Mouse (Mus musculus): ENCODE data around the gene Olfr586.

Olfr586 gene

DNA sequence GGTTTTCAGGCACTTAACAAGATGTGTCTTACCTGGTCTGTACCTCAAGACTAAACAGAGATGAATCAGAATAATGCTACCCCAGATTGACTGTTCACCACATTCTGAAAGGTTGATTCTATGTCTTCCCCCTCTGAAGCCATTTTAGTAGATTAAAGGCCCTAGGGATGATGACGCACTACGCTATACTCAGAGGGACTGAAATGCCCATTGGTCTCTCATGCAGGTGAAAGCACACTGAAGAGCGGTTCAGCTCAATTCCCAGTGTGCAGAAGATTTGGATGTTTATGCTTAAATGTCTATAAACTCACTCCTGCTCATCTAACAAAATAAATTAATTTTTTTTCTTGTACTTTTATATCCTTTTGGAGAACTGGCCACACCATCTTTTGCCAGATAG, at the start of gene Olfr586:
Gene Olfr586, minus strand, starts transcription at position 101 of the 400 bp plus-strand sequence.
- in situ Hi-C loops (cut with MboI; ENCODE audit: low pct_unique_long_range_greater_than_20kb in 1 of 2, low sequenced_read_pairs in 2 of 2, unreplicated experiment in 1 of 2): no loop called here

DNA sequence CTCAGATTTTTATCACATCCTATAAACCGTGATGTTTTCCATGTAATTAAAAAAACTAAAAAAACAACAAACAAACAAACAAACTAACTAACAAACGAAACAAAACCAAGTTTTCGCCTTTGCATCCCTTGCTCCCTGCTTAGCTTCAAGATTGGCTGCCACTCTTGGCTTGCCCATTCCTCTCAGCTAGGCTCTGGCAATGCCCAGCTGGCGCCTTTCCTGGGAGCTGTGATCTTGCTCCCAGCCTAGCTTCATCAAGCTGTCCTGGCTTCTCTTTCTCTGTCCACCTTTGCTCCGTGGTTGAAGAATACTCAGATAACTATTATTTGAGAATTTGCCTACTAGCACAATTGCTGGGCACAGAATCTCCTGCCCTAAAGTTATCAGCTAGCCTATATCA, 44.3 kb upstream of the Olfr586 start:
- in situ Hi-C loops (cut with MboI; ENCODE audit: low pct_unique_long_range_greater_than_20kb in 1 of 2, low sequenced_read_pairs in 2 of 2, unreplicated experiment in 1 of 2): no loop called here

DNA sequence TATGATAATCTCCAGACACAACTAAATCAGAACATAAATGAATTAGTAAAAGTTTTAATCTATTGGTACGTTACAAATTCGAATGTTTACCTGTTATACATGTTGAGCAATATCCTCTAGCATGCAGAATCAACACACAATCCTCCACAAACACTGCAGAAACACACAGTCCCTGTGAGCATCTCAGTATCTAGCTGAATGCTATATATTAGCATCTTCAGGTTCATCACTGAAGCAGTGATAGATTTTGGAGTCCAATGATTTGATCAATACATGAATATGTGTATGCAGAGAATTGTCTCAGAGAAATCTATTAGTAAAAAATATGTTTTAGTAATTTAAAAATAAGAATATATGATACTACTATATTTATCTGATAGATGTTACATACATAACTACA, 30.8 kb upstream of the Olfr586 start, which contains the start of gene Olfr589:
Gene Olfr589, minus strand, starts transcription at position 101 of the 400 bp plus-strand sequence.
- in situ Hi-C loops (cut with MboI; ENCODE audit: low pct_unique_long_range_greater_than_20kb in 1 of 2, low sequenced_read_pairs in 2 of 2, unreplicated experiment in 1 of 2): no loop called here

DNA sequence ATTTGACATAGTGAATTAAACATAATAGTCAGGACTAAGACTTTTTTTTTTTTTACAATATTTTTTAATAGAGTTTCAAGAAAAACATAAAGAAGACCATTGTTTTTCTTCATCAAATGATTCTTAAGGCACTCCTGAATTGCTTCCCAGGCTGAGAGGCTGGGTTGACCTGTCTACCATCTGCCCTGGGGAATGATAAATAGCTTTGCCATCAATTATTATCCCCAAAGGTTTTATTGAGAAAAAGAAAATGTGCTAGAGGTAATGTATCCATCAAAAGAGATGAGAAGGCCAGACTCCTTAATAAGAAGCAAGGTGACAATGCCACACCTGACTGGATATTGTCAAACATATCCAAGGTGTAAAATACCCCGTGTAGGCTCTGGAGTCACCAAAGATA, 15.1 kb upstream of the Olfr586 start, which contains the start of gene Olfr588-ps1:
Gene Olfr588-ps1, plus strand, starts transcription at position 301 of the 400 bp plus-strand sequence.
- in situ Hi-C loops (cut with MboI; ENCODE audit: low pct_unique_long_range_greater_than_20kb in 1 of 2, low sequenced_read_pairs in 2 of 2, unreplicated experiment in 1 of 2): no loop called here

DNA sequence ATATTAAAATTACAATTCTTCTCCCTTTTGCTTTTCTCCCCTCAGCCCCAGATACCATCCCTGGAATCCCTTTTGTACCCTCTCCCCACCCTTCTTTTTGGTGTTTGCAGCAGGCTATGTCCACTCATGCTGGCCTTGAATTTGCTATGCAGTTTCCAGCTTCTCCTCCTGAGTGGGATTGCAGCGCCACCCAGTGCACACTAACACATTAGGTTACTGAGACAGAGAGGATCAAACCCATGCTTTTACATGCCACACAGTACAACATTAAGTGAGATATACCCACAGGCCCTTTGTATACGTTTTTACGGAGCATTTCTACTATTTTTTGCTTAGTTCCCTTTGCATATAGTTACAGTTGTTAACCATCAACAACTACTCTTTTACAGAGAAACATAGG, 6.0 kb downstream of the Olfr586 start:
- in situ Hi-C loops (cut with MboI; ENCODE audit: low pct_unique_long_range_greater_than_20kb in 1 of 2, low sequenced_read_pairs in 2 of 2, unreplicated experiment in 1 of 2): no loop called here

DNA sequence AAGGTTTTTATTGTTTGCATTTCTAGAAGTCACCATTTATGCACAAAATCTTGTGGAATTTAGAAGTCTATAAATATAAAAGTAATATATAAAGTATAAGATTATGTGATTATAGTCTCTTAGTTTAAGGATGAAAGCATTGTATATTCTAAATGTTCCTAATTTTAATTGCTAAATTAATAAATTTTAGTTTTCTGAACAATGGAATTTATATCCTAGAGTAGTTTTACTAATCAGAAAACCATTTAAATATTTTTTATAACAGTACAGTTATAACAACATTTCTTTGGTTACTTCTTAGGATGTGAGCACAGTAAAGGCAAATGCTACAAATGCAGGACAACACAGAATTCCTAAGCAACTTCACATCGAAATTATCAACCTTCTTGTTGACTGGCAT, 28.0 kb downstream of the Olfr586 start, which contains the start of gene Olfr585:
Gene Olfr585, plus strand, starts transcription at position 301 of the 400 bp plus-strand sequence.
- in situ Hi-C loops (cut with MboI; ENCODE audit: low pct_unique_long_range_greater_than_20kb in 1 of 2, low sequenced_read_pairs in 2 of 2, unreplicated experiment in 1 of 2): no loop called here

DNA sequence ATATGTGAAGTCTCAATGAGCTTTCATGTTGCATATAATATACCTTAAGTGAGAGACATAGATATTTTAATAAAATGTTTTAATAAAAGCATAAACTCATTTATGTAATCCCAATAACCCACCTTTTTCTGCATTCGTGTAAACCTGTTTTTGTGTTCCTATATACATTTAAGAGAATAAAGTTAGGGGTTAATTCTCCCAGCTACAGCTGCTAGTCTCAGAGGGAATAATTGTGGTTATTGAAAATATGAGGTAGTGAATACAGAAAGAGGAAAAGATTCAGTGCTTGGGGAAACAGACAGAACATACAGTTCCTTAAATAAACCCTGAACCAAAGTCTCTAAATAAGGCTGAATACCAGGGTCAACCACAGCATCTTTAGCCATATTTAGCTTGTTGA, 43.9 kb downstream of the Olfr586 start, which contains the start of gene Olfr584:
Gene Olfr584, plus strand, starts transcription at position 301 of the 400 bp plus-strand sequence.
- in situ Hi-C loops (cut with MboI; ENCODE audit: low pct_unique_long_range_greater_than_20kb in 1 of 2, low sequenced_read_pairs in 2 of 2, unreplicated experiment in 1 of 2): no loop called here

Data from mouse embryonic stem cell (cell line).